Mouse (Mus musculus): ENCODE results near the gene Itih3.

- TF ChIP-seq POLR2A (IDR thresholded peaks at IDR 0.05; ENCODE audit: borderline replicate concordance, extremely low read depth, low read depth, low read length) (no peak), CTCF (IDR thresholded peaks at IDR 0.05; ENCODE audit: insufficient read depth, low read length) (no peak)
Observed at GRCm38 (mm10) chr14:30903036-30903435, 20.5 kb downstream of the Itih3 start.

Data from lung, adult 2 months (tissue).